Mouse (Mus musculus) cerebellum, adult 2 months (tissue): ENCODE measurements around the gene Ankrd35.

Source experiments
- CTCF ChIP-seq: fragments of 200-500 bp; IDR thresholded peaks from 2 replicates; pipeline ENCODE4 v1.5.1; 2011; ENCODE audit warnings: low read depth, mild to moderate bottlenecking, control low read depth, low read length, moderate library complexity, borderline replicate concordance; ENCODE audit not compliant: insufficient read depth
- POLR2A ChIP-seq: fragments of 200-500 bp; IDR thresholded peaks from 2 replicates; pipeline ENCODE4 v1.6.1; 2011; ENCODE audit warnings: low read length, control low read depth, borderline replicate concordance; ENCODE audit not compliant: insufficient read depth

DNA sequence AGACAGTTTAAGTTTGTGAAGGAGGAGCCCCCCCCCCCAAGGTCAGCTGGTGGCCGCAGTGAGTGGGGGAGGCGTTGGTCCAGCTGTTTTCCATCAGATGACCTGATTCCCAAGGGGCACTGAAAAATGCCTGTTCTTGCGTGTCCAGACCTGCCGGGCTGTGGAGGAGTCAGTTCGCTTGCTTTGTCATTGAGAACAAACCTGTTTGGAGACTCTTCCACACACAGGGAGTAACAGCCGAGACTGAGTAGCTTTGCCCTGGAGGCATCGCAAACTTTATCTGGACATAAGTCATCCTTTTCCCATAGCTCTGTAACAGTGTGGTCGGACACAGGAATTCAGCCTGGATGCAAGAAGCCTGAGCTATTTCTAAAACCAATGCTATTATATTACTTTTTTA, 4.5 kb downstream of the Ankrd35 start:
- TF ChIP-seq CTCF (no peak), POLR2A (no peak)
